Mouse (Mus musculus): ENCODE measurements at regions not wholly inside any gene's neighbourhood (a gene's known extent, or its start where the extent isn't known, plus 50 kb on each side); places are given as distances from the start of the nearest gene placed in this dataset.

DNA sequence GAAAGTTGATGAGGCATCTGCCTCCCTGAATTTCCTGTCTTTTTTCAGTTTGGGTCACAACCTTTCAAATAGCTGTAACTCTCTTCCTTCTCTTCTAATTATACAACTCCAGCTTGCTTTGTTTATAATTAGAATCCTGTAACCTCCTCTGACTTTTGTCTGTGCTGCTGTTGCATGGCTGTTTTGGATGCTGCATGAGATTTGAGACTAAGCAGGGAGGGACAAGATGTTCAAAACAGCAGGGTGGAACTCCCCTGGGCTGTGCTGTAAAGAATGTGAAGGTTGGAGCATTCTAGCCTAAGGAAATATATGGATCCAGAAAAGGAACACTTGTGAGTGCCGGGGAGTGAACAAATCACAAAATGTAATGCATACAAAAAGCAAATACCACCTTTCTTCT, 159.0 kb upstream of the Sptlc3 start:
- no peak for TF ChIP-seq POLR2A (IDR thresholded peaks at IDR 0.05; ENCODE audit: insufficient read depth, low read depth, low read length)
- no peak for TF ChIP-seq CTCF (IDR thresholded peaks at IDR 0.05; ENCODE audit: insufficient read depth, low read depth, low read length)
